Mouse (Mus musculus) small intestine, adult 2 months (tissue): Measurements from ENCODE around the gene Sipa1l3. TPM values are rescaled to one million over a fixed set of nuclear protein-coding genes. Genes with fewer than 3 reads are reported as not detected.

ENCODE experiments used
- H3K27ac ChIP-seq: fragments of 200-500 bp; 2 replicates; pipeline ENCODE4 v1.5.1; 2012; ENCODE audit warnings: low read depth, low read length, control low read depth, inconsistent platforms; ENCODE audit not compliant: insufficient read depth
- H3K27me3 ChIP-seq: fragments of 200-500 bp; 2 replicates; pipeline ENCODE4 v1.6.1; 2012; ENCODE audit warnings: mild to moderate bottlenecking, moderate library complexity, low read length, inconsistent platforms; ENCODE audit not compliant: control insufficient read depth, insufficient read depth
- H3K36me3 ChIP-seq: fragments of 200-500 bp; 2 replicates; pipeline ENCODE4 v1.6.1; 2012; ENCODE audit warnings: mild to moderate bottlenecking, low read length, control low read depth, inconsistent platforms; ENCODE audit not compliant: control insufficient read depth, insufficient read depth
- H3K4me1 ChIP-seq: fragments of 200-500 bp; 2 replicates; pipeline ENCODE4 v1.6.1; 2012; ENCODE audit warnings: low read length, inconsistent platforms, mixed read lengths; ENCODE audit not compliant: control insufficient read depth, insufficient read depth, insufficient read length
- H3K4me3 ChIP-seq: fragments of 200-500 bp; 2 replicates; pipeline ENCODE4 v1.5.1; 2012; ENCODE audit warnings: low read depth, mild to moderate bottlenecking, control low read depth, inconsistent platforms, low read length, moderate library complexity
- CTCF ChIP-seq: fragments of 200-500 bp; IDR thresholded peaks from 2 replicates; pipeline ENCODE4 v1.5.1; 2012; ENCODE audit warnings: low read depth, mild to moderate bottlenecking, control low read depth, inconsistent platforms, low read length, moderate library complexity, mixed read lengths; ENCODE audit not compliant: insufficient replicate concordance, insufficient read length; ENCODE audit errors: extremely low read depth
- POLR2A ChIP-seq: fragments of 200-500 bp; IDR thresholded peaks from 2 replicates; pipeline ENCODE4 v1.6.1; 2012; ENCODE audit warnings: low read depth, mild to moderate bottlenecking, control low read depth, inconsistent platforms, low read length, moderate library complexity
- WGBS: fragments of 180-500 bp; shearing (Covaris S2); methylation state at CpG from one replicate; pipeline ENCODE4 v1.1.7; 2018; 5-methylcytosine and 5-hydroxymethylcytosine counted together
- polyA plus RNA-seq: library from polyadenylated mRNA; depleted of rRNA; stranded (reverse); fragments of >200 nt; gene quantifications from 2 replicates; pipeline ENCODE4 v1.2.3, GENCODE M21; 2012

Gene Sipa1l3
- polyA plus RNA-seq, 1 experiment = 192 TPM

GRCm38 (mm10) chr7:29508522-29508921 is 9.9 kb downstream of the Sipa1l3 start:
- no peaks in the 10 kb centered on the region for H3K36me3 ChIP-seq
- no peak overlapping the region for H3K4me3 ChIP-seq
- H3K27ac ChIP-seq = no peak overlapping the region
- TF ChIP-seq CTCF = no peak
- 59% methylated on average over 7 of the region's 7 CpGs for WGBS
- no peaks in the 10 kb centered on the region for H3K27me3 ChIP-seq
- H3K4me1 ChIP-seq = peaks cover 57% of the 10 kb centered on the region

GRCm38 (mm10) chr7:29505337-29506318 is 12.8 kb downstream of the Sipa1l3 start:
- H3K4me3 ChIP-seq = peak overlapping the region; percentile 58
- H3K36me3 ChIP-seq = peaks cover 1% of the 10 kb centered on the region; the same call in 1 of the 2 replicates
- 20% methylated on average over 18 of the region's 18 CpGs for WGBS
- no peaks in the 10 kb centered on the region for H3K27me3 ChIP-seq
- TF ChIP-seq POLR2A (peak; percentile 17; the same call in 1 of the 2 replicates), CTCF (no peak)
- peak overlapping the region; percentile 98 for H3K27ac ChIP-seq
- H3K4me1 ChIP-seq = peaks cover 40% of the 10 kb centered on the region

- Histone ChIP-seq H3K27ac (peak overlapping the region; percentile 98), H3K4me3 (peak overlapping the region; percentile 58), H3K36me3 (peaks cover 2% of the 10 kb centered on the region; the same call in 1 of the 2 replicates), H3K27me3 (no peaks in the 10 kb centered on the region), H3K4me1 (peaks cover 40% of the 10 kb centered on the region)
- WGBS = 30% methylated on average over 7 of the region's 7 CpGs
- no peak for TF ChIP-seq CTCF
- TF ChIP-seq POLR2A = no peak
Observed at GRCm38 (mm10) chr7:29504683-29505290, 13.7 kb downstream of the Sipa1l3 start.

GRCm38 (mm10) chr7:29503616-29504015 is 14.8 kb downstream of the Sipa1l3 start:
- H3K36me3 ChIP-seq = peaks cover 2% of the 10 kb centered on the region; the same call in 1 of the 2 replicates
- H3K4me3 ChIP-seq = peak overlapping the region; percentile 46
- H3K27ac ChIP-seq = peak overlapping the region; percentile 98; the same call in 1 of the 2 replicates

GRCm38 (mm10) chr7:29501214-29501613 is 17.2 kb downstream of the Sipa1l3 start:
- peaks cover 37% of the 10 kb centered on the region for H3K4me1 ChIP-seq
- 91% methylated on average over 9 of the region's 9 CpGs for WGBS
- no peak for TF ChIP-seq POLR2A
- no peak for TF ChIP-seq CTCF
- H3K36me3 ChIP-seq = peaks cover 4% of the 10 kb centered on the region; the same call in 1 of the 2 replicates
- no peaks in the 10 kb centered on the region for H3K27me3 ChIP-seq
- no peak overlapping the region for H3K4me3 ChIP-seq
- H3K27ac ChIP-seq = no peak overlapping the region

More at GRCm38 (mm10) chr7:29503616-29504015, 14.8 kb downstream of the Sipa1l3 start:
- WGBS = 40% methylated on average over 6 of the region's 6 CpGs
- Histone ChIP-seq H3K4me1 (peaks cover 31% of the 10 kb centered on the region), H3K27me3 (no peaks in the 10 kb centered on the region)
- TF ChIP-seq POLR2A (no peak), CTCF (no peak)

GRCm38 (mm10) chr7:29499071-29499470 is 19.4 kb downstream of the Sipa1l3 start:
- H3K4me3 ChIP-seq = no peak overlapping the region
- TF ChIP-seq CTCF (no peak), POLR2A (no peak)
- no peaks in the 10 kb centered on the region for H3K27me3 ChIP-seq
- no peak overlapping the region for H3K27ac ChIP-seq
- peaks cover 6% of the 10 kb centered on the region; the same call in 1 of the 2 replicates for H3K36me3 ChIP-seq
- 75% methylated on average over 6 of the region's 6 CpGs for WGBS
- peaks cover 42% of the 10 kb centered on the region for H3K4me1 ChIP-seq
